Mouse (Mus musculus) embryonic fibroblast, embryonic 13.5 days (primary cell): ENCODE data around the gene Cym. TPM values are rescaled to one million over a fixed set of nuclear protein-coding genes. Genes with fewer than 3 reads are reported as not detected.

Experiments used
- H3K27ac ChIP-seq: 2 replicates; pipeline ENCODE4 v1.5.1; 2012; ENCODE audit warnings: low read length, control low read depth, inconsistent platforms; ENCODE audit not compliant: insufficient read depth
- H3K4me1 ChIP-seq: 2 replicates; pipeline ENCODE4 v1.6.1; 2011; ENCODE audit warnings: low read length; ENCODE audit not compliant: control insufficient read depth, insufficient read depth
- H3K4me3 ChIP-seq: 2 replicates; pipeline ENCODE4 v1.5.1; 2011; ENCODE audit warnings: mild to moderate bottlenecking, control low read depth, low read length; ENCODE audit not compliant: insufficient read depth
- CTCF ChIP-seq: IDR thresholded peaks from 2 replicates; pipeline ENCODE4 v1.5.1; 2011; ENCODE audit warnings: mild to moderate bottlenecking, control low read depth, low read length, moderate library complexity, borderline replicate concordance; ENCODE audit not compliant: insufficient read depth
- POLR2A ChIP-seq: IDR thresholded peaks from 2 replicates; pipeline ENCODE4 v1.6.1; 2011; ENCODE audit warnings: low read depth, mild to moderate bottlenecking, control low read depth, low read length, moderate library complexity
- polyA plus RNA-seq: library from polyadenylated mRNA; stranded (reverse); fragments of >200 nt; gene quantifications from 2 replicates; pipeline ENCODE4 v1.2.4, GENCODE M21; 2011; ENCODE audit warnings: low read depth; ENCODE audit not compliant: missing spikeins, insufficient read length

Cym gene
- polyA plus RNA-seq, 1 experiment, result not detected

- TF ChIP-seq POLR2A, result no peak
- no peak for TF ChIP-seq CTCF
- H3K4me1 ChIP-seq, result no peaks in the 10 kb centered on the region
- no peak overlapping the region for H3K27ac ChIP-seq
- no peak overlapping the region for H3K4me3 ChIP-seq
These were observed 16.4 kb downstream of the Cym start for GRCm38 (mm10) chr3:107205170-107205569.

DNA sequence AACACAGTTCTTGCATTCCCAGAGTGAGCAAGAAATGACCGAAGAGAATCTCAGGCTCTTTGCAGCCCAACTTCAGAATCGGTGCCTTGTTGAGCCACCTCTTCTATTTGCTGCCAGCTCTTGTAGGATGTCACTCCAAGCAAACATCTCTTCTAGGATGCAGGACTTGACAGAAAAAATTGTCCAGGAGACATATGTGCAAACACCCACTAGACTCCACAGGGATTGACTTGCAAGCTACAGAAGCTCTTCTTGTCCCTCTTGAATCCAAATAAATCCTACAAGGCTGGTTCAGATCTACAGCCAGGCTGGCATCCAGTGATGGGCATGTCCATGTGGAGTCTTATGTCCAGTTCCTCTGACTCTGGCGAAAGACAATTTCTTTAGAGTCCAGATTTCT is 17.1 kb downstream of the Cym start:
- H3K4me3 ChIP-seq, result no peak overlapping the region
- H3K4me1 ChIP-seq, result no peaks in the 10 kb centered on the region
- H3K27ac ChIP-seq, result no peak overlapping the region
- TF ChIP-seq CTCF (no peak), POLR2A (no peak)

GRCm38 (mm10) chr3:107201310-107202180 is 20.0 kb downstream of the Cym start:
- H3K4me1 ChIP-seq, result no peaks in the 10 kb centered on the region
- no peak overlapping the region for H3K27ac ChIP-seq
- TF ChIP-seq CTCF, result no peak
- TF ChIP-seq POLR2A, result no peak
- H3K4me3 ChIP-seq, result no peak overlapping the region

DNA sequence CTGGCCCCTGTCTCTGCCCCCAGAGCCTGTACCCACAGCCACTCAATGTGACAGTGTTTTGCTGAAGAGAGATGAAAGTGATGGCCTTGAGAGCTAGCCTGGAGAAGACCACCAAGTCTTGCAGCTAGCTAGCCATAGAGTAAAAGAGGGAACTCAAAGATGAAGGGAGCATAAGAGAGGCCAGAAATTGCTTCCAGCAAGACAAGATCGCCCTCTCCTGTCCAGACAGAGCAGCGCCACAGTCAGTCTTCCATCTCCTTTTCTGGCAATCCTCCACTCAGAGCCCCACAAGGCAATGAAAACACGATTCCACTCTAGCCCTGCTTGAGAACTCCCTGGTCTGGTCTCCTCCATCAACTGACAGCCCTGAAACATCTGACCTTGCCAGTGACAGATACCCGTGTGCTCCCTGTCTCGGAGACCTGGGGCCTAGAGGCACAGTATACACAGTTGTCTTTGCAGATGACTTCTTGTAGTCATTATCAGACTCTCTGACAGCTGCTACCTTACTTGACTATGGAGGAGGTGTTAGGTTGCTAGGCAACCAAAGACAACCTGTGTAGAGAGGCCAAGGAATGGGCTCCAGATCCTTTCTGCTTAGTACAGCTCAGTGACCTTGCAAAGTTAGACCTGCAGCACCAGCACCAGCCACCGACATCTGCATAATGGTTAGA is 33.2 kb downstream of the Cym start:
- Histone ChIP-seq H3K27ac (no peak overlapping the region), H3K4me3 (no peak overlapping the region), H3K4me1 (no peaks in the 10 kb centered on the region)
- no peak for TF ChIP-seq POLR2A
- peak; percentile 21; the same call in 1 of the 2 replicates for TF ChIP-seq CTCF

DNA sequence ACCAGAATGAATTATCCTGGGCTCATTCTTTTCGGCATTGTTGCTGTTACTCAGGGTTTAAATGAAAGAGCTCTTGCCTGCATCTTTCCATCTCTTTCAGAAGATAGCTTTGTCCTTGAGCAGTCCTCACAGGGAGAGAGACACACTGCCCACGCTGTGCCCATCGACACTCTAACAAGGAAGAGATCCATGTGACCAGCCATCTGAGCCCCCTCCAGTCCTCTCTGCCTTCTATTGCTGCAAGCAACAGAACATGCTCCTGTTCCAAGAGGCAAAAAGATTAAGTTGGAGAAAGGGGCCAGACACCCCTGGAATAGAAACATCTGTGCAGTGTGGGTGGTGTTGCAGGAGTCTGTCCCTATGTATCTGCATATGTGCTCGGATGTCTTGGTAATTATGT is 34.5 kb downstream of the Cym start:
- no peak overlapping the region for H3K27ac ChIP-seq
- no peak for TF ChIP-seq CTCF
- no peak for TF ChIP-seq POLR2A
- no peaks in the 10 kb centered on the region for H3K4me1 ChIP-seq
- no peak overlapping the region for H3K4me3 ChIP-seq

DNA sequence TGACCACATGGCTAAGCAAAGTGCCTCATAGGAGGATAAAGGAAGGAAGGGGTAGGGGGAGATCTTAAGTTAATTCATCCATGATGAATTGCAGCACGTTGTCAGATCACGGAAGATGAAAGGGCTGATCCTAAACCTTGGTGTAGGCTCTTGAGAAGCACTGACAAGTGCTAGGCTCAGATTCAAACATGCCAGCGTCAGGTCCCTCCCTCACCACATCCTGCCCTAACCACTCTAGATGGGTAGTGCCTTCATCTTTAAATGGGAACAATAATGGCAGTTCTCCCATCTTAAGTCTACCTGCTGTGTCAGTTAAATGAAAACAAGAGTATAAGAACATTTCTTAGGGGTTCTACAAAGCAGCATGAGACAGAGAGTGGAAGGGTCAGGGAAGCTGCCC is 35.9 kb downstream of the Cym start:
- TF ChIP-seq CTCF, result no peak
- no peak for TF ChIP-seq POLR2A
- no peak overlapping the region for H3K27ac ChIP-seq
- no peaks in the 10 kb centered on the region for H3K4me1 ChIP-seq
- H3K4me3 ChIP-seq, result no peak overlapping the region

- no peak overlapping the region for H3K27ac ChIP-seq
- no peaks in the 10 kb centered on the region for H3K4me1 ChIP-seq
- no peak overlapping the region for H3K4me3 ChIP-seq
- TF ChIP-seq POLR2A, result no peak
- no peak for TF ChIP-seq CTCF
These were observed 38.4 kb downstream of the Cym start for GRCm38 (mm10) chr3:107183178-107183577.

DNA sequence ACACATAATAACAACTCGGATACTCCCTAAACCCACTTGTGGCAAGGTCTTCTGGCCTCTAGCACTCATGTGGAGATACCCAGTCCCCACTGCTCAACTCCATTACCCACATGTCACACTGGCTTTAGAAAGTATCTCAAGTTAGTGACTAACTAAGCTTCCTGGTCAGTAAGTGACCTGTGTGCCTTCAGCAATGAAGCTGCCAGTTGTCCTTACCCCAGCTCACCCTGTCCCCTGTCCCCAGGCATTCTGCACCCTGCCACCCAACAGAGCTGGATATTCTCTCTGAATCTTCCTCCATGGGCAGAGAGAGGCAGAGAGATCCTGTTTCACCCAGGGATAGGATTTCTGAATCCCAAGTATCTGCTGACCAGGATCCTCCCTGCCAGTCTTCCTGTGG is 38.8 kb downstream of the Cym start, which contains the start of gene Kcna10:
Gene Kcna10, plus strand, starts transcription at position 301 of the 400 bp plus-strand sequence.
- Histone ChIP-seq H3K4me3 (no peak within 1 kb of the TSS), H3K27ac (no peak within 1 kb of the TSS), H3K4me1 (no peaks in the 10 kb centered on the region)
- TF ChIP-seq POLR2A (no peak), CTCF (no peak)

DNA sequence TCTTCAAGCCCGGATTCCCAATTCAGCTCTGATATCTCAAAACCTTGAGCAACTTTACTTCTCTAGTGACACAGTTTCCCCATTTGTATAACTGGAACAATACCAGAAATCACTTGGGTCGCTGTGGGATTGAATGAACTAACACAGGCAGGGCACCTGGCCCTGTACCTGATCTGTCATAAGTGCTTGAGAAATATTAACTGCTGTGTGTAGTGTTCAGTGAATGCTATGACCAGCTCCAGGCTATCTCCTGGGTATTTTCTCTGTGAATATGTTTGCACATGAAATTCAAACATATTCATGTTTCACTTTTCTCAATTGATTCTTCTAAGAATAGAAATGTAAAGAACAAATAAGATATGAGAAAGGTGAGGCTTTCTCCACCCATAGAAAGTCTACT is 40.7 kb downstream of the Cym start:
- H3K4me3 ChIP-seq, result no peak overlapping the region
- no peaks in the 10 kb centered on the region for H3K4me1 ChIP-seq
- H3K27ac ChIP-seq, result no peak overlapping the region
- TF ChIP-seq POLR2A, result no peak
- no peak for TF ChIP-seq CTCF

DNA sequence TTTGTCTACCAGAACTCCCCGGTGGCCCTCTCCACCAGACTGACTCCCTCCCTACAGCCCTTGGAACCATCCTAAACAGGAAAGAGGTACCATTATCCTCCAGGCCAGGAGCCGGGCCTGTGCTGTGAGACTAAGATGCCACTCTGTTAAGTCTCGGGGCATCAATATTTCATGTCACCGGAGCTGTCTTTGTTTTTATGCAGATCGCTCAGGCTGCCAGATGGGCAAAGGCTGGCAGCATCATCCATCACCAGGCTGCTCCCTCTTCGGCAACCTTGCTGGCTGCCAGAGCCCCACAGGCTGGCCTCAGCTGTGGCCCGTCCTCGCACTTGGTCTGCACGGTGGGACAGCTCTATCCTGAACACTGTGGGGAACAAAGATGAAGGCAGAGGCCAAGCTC is 45.0 kb downstream of the Cym start:
- TF ChIP-seq POLR2A (no peak), CTCF (no peak)
- H3K4me3 ChIP-seq, result no peak overlapping the region
- H3K4me1 ChIP-seq, result no peaks in the 10 kb centered on the region

More for the DNA sequence above, 45.0 kb downstream of the Cym start:
- no peak overlapping the region for H3K27ac ChIP-seq
